Mouse (Mus musculus) retina, embryonic 14.5 days (tissue): ENCODE measurements around the gene Rccd1.

Source experiments
- DNase-seq: peaks from one replicate; pipeline ENCODE4 v3.0.0-alpha.2; 2015; ENCODE audit warnings: low spot score

Rccd1 gene

GRCm38 (mm10) chr7:80299568-80299967, 24.7 kb downstream of the Rccd1 start:
- no peak for DNase-seq

DNA sequence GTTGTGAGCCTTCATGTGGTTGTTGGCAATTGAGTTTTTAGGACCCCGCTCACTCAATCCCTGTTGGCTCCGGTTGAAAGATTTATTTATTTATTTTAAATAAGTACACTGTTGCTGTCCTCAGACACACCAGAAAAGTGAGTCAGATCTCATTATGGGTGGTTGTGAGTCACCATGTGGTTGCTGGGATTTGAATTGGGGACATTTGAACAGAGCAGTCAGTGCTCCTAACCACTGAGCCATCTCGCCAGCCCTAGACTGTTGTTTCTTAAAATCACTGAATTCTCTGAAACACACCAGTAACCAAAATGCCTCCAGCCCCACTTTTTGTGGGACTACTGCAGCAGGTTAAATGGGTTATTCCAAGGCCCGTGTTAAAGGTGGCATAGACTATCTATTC, 25.5 kb downstream of the Rccd1 start:
- no peak for DNase-seq

- no peak for DNase-seq
Observed at GRCm38 (mm10) chr7:80297041-80297440, 27.2 kb downstream of the Rccd1 start.

DNA sequence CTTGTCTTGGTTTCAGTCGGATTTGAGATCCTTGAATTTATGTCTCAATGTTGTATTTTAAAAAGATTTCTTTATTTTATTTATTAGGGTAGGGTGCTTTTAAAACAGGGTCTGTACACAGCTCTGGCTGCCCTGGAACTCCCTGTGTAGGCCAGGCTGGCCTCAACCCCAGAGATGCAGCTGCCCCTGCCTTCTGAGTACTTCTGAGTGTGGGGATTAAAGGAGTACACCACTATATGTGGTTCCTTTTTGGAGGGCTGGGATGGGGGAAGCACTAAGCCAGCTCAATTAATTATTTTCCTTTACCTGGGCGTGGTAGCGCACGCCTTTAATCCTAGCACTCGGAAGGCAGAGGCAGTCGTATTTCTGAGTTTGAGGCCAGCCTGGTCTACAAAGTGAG, 27.8 kb downstream of the Rccd1 start:
- no peak for DNase-seq

DNA sequence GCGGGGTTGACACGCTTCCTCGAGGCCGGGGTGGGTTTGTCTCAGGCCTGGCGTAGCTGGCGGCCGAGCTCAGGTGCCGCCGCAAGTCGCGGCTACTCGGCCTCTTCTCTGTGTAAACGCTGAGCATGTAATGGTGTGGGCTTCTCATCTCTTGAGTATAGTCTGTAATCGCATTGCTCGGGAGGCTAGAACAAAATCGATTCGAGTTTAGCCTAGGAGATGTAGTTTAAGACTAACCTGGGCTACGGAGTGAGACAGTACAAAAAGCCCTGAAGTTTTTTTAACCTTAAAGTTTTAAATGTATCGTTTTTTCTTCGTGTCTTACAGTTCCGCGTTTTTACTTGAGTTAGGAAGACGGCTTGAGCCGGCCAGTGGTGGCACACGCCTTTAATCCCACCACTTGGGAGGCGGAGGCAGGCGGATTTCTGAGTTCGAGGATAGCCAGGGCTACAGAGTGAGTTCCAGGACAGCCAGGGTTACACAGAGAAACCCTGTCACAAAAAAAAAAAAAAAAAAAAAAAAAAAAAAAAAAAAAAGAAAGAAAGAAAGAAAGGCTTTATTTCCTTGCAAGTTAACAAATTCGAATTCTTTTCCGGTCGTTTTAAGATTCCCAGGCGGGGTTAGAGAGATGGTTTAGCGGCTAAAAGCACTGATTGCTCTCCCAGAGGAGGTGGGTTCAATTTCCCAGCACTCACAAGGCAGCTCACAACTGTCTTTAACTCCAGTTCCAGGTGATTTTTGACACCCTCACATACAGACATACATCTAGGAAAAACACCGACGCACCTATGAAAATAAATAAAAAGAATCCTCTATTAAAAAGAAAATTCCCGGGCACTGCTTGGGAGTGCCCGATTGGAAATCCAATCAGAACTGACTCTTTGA, 29.2 kb downstream of the Rccd1 start:
- no peak for DNase-seq

DNA sequence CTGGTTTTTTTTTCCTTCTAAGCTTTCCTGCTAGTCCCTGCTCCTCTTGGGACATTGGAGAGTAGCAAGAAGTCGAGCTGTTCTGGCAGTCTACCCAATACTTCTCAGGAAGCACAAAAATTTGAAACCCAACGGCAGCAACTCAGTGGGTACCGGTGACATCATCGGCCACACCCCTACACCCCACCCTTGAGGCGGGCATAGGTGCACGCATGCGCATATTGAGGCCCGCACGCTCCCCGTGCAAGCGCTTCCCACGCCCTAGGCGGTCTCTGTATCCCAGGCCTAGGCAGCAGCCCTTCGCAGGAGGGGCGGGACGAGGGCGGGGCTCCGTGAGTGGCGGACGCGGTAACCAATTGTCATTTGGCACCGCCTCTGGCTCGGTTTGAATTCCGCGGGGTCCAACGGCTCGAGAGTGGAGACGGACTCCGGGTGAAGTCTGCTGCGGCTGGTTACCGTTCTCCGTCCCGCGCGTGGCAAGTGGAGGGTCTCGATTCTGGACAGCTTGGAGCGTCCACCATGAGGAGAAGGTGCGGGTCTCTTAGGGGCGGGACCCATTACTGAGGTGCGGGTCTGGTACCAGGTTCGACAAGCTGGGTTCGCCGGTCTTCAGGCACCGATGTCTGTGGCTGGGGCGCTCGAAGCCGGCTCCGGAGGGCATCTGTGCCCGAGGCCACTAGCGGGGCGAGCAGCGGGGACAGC, 30.0 kb downstream of the Rccd1 start, which contains the start of gene Prc1:
Gene Prc1, plus strand, starts transcription at position 389 of the 702 bp plus-strand sequence.
- peak; percentile 99 for DNase-seq

- DNase-seq: no peak
Observed at GRCm38 (mm10) chr7:80287736-80288135, 36.5 kb downstream of the Rccd1 start.

GRCm38 (mm10) chr7:80285725-80286124, 38.5 kb downstream of the Rccd1 start:
- DNase-seq: no peak

DNA sequence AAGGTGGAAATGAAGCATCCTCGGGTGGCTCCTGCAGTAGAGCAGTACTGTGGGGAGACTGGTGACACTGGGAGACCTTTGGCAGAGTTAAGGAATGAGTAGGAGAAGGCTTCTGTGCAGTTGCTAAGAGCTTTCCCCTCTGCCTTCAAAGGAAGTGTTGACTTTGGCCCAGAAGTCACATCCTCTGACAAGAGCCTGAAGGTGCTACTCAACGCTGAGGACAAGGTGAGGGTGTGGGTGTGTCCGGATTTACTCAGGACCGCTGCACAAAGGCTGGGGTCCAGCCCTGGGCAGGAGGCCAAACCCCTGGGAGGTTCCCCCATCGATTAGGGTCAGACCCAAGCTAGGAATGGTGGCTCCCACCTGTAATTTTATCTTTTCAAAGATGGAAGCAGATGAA, 39.9 kb downstream of the Rccd1 start:
- DNase-seq: no peak

GRCm38 (mm10) chr7:80283226-80283918, 40.9 kb downstream of the Rccd1 start:
- no peak for DNase-seq

DNA sequence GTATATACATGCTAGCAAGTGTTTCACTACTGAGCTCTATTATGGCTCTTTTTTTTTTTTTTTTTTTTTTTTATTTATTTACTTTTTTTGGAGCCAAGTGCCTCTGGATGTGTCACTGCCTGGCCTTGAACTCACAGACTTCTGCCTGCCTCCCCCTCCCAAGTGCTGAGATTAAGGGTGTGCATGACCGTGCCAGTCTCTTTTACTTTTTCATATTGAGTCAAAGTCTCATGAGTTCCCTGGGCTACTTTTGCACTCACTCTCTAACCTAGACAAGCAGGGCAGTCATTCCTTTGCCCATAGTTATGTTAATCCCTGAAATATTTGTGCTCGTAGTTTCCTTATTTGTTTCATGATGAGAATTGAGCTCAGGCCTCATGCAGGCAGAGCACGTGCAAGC, 42.6 kb downstream of the Rccd1 start:
- DNase-seq: no peak

DNA sequence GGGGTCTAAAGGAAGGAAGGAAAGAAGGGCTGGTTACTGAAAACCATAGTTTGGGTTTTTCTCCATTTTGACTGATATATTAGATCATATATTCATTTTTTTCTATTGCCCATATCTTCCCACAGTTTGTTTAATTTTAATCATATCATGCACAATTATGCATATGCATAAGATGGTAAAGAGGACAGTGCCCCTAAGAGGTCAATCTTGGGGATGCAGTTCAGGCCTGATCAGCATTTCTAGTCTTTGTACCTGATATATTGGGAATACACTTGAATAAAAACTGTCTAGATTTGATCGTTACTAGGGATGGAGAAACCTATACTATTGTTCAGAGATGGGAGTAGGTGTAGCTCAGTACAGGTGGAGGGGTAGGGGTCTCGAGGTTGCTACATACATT, 43.3 kb downstream of the Rccd1 start:
- no peak for DNase-seq

- DNase-seq: no peak
Observed at GRCm38 (mm10) chr7:80280032-80280431, 44.2 kb downstream of the Rccd1 start.

- DNase-seq: no peak
Observed at GRCm38 (mm10) chr7:80276374-80276773, 47.9 kb downstream of the Rccd1 start.

DNA sequence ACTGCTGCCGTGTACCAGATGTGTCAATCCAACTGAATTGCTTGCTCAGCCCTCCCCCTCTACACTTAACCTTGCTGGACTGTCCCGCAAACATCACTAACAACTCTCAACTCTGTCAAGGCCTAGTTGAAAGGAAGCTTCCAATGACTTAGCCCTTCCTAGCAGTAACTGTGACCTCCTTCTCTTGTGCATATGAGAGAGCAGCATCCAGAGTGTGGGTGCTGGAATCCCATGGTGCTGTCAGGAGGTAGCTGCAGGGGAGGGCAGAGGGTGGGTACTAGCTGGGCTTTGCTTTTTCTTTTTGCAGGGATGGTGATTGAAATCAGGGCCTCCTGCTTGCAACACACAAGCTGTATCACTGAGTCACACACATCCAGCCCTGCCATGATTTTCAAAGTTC, 50.8 kb downstream of the Rccd1 start:
- DNase-seq: no peak

- no peak for DNase-seq
Observed at GRCm38 (mm10) chr7:80269751-80270255, 54.5 kb downstream of the Rccd1 start.

DNA sequence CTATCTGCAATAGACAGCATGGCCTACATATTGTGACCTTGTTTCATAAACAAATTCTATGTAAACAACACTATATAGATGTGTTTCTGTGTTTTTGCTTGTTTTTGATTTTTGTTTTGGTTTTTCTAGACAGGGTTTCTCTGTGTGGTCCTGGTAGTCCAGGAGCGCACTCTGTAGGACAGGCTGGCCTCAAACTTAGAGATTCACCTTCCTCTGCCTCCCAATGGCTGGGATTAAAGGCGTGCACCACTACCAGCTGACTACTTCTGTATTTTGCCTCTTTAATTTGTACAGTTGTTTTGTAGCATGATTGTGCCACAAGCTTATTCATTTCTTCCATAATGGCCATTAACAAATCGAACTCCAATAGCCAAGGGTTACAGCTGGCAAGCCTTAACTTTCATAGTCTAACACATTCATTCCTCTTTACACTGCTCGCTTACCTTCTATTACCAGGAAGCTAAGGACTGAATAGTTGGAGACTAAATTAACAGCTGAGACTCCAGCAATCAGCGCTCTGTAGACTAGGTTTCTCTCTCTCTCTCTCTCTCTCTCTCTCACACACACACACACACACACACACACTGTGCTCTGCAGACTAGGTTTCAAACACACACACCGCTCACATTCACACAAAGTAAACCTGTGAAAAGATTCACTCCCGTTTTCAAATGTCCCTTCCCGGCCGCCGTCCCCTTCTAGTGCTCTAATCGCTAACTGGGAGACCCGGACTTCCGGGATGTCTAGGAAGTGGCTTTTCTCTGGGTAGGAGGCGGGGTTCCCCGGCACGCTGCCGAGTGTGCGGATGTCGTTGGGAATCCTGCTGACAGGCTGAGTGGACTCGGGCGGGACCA, 55.1 kb downstream of the Rccd1 start, which contains the start of gene Vps33b:
Gene Vps33b, plus strand, starts transcription at position 753 of the 854 bp plus-strand sequence.
- DNase-seq: peak; percentile 94

- no peak for DNase-seq
Observed at GRCm38 (mm10) chr7:80267764-80268163, 56.5 kb downstream of the Rccd1 start.

DNA sequence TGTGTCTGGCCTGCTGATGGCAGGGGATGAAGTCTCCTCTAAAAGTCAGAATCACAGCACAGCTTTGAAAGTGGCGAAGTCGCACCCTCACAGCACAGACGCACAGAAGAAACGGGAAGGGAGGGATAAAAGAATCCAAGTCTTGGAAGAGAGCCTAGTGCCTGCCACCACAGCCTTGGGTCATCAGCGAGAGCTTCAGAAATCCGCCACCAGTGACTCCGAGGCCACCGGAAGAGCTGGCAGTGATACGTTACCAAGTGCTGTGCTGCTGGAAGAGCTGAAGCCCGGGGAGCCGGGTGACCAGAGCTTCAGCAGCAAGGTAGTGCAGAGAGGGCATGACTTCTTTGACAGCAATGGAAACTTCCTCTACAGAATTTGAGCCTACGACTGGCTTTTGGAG, 59.6 kb downstream of the Rccd1 start:
- DNase-seq: no peak

- DNase-seq: no peak
Observed at GRCm38 (mm10) chr7:80261372-80261990, 62.8 kb downstream of the Rccd1 start.
